Mouse (Mus musculus): ENCODE measurements around the gene Fam172a.

The Fam172a gene

GRCm38 (mm10) chr13:77976248-77976647, 274.4 kb downstream of the Fam172a start:
- DNase-seq (ENCODE audit: extremely low spot score): no peak

- DNase-seq (ENCODE audit: extremely low spot score): no peak
Measured at GRCm38 (mm10) chr13:77977121-77977520, 275.3 kb downstream of the Fam172a start.

DNA sequence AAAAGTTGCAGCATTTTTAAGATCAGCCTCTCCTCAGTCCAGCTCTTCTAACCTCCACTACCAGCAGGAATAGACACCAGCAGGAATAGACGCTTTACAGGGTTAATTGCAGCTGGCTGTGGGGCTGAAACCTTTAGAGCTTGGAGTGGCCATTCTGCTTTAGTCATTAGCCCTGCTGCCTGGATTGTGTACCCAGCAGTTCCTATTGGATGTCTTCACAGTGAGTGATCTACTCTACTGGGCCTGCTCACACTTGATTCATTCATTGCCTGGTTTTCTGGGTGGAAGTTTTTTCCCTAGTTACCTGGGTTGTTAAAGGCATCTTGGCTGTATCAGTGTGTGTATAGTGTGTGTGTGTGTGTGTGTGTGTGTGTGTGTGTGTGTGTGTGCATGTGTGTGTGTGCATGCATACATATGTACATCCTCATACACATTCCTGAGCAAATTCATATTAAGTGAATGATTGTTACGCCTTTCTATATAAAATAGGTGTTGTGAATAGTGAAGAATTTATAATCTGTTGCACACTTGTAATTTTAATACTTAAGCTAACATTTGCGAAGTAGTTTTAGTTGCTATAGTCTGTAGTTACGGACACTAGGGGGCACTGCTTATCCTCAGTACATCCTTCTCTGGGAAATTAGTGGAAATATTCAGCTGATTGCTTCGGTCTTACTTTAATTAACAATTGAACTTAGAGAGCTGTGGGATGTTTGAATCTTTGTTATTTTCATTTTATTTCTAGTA, 280.4 kb downstream of the Fam172a start:
- peak; percentile 40 for DNase-seq (ENCODE audit: extremely low spot score)

GRCm38 (mm10) chr13:77982852-77983202, 281.0 kb downstream of the Fam172a start:
- no peak for DNase-seq (ENCODE audit: extremely low spot score)

DNA sequence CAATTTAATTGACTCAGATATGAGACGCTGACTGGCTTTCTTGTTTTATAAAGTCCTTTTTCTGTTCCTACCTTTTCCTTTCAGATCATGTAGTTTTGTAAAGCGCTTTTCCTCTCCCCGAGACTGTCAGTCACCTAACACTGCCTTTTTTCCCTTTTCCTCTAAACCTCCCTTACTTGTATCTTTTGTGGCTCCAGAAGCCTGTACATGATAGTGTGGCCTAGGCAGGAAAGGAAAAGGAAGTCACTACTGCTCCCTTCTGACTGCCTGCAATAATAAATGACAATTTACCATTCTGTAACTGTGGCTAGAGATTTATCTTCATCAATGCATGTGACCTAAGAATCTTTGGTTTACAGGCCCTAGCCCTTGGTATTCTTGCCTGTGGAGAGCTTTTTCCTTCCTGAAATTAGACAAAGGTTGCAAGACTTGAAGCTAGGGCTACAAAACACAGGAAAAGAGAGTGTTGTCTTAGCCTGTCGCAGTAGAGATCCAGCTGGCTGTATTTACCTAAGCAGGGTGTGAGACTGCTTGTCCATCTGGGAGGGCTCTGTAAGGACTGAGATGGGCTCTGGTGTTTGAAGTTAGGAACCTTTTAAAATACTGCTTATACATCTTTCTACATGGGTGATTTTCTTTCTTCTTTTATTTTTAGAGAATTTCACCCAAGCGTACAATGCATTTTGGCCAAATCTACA, 289.5 kb downstream of the Fam172a start:
- DNase-seq (ENCODE audit: extremely low spot score): peak; percentile 17

DNA sequence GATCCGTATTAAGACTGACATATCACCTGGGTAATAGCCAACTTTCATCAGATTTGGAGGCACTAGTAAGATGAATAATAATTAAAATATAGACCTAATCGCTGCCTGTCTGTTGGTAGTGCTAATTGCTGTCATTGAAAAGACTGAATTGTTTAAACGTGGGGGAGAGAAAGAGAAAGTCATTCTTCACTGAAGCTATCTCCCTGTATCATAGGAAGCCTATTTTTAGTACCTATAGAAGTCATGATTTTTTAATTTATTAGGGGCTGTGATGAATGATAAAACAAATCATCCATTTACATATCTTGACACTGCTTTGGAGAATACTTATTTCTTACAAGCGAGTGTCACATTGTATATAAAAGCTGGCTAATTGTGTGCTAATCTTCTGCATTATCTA, 302.8 kb downstream of the Fam172a start:
- DNase-seq (ENCODE audit: extremely low spot score): no peak

GRCm38 (mm10) chr13:78005344-78005743, 303.5 kb downstream of the Fam172a start:
- DNase-seq (ENCODE audit: extremely low spot score): peak; percentile 14

- no peak for DNase-seq (ENCODE audit: extremely low spot score)
Measured at GRCm38 (mm10) chr13:78010176-78010575, 308.3 kb downstream of the Fam172a start.

GRCm38 (mm10) chr13:78024683-78025294, 323.0 kb downstream of the Fam172a start, which contains the start of gene Pou5f2:
Pou5f2 (plus strand) TSS chr13:78024902.
- peak; percentile 34 for DNase-seq (ENCODE audit: extremely low spot score)

GRCm38 (mm10) chr13:78032821-78033220, 331.0 kb downstream of the Fam172a start:
- no peak for DNase-seq (ENCODE audit: extremely low spot score)

DNA sequence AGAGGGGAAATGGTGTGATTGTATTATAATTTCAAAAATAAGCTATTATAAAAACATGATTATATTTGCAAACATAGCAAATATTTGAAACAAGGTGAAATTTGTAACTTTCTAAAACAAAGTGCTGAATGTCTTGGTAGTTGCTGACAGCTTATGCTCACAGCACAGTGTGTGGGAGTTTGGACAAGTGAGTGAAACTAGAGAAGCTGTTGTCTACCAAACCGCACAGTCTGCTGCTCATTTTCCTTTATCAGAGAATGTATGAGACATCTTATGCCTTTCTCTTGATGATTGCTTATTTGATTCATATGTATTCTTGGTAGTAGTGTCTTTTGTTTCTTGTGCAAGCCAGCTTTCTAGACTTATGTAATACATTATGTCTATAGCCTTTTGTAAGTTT, 335.4 kb downstream of the Fam172a start:
- no peak for DNase-seq (ENCODE audit: extremely low spot score)

GRCm38 (mm10) chr13:78043203-78043602, 341.4 kb downstream of the Fam172a start:
- DNase-seq (ENCODE audit: extremely low spot score): no peak

DNA sequence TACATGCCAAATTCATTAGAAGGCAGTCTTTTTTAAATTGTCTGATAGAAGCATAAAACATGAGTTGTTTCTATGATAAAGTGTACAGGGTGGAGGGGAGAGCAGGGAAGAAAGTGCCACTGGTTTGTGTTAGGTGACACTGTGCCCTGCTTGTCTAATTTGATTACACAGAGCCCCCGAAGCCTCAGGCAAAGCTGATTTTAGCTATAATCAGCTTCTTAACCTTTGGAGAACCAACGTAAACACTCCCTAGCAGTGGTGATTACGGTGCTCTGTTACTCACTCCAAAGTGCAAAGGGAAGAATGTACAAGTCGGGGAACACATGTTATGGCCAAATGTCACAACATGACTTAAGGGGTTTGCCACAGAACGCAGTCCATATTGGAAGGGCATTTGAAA, 343.3 kb downstream of the Fam172a start:
- no peak for DNase-seq (ENCODE audit: extremely low spot score)

DNA sequence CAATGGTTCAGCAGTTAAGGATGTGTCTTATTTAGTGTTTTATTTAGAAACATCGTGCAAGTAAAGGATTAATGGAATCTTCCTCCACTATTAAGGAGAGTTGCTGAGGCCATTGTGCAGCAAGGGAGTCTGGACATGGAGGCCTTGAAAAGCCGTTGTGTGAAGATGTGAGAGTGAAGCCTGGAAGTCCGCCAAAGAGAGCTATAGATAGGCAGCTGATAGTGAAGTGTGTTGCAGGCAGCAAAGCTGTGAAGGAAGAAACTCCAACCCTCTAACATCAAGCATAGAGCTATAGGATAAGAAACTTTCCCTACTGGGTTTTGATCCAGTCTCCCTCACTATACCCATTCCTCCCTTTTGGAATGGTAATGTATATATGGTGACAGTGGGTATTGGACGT, 385.9 kb downstream of the Fam172a start:
- DNase-seq (ENCODE audit: extremely low spot score): no peak

GRCm38 (mm10) chr13:78090701-78091100, 388.9 kb downstream of the Fam172a start:
- DNase-seq (ENCODE audit: extremely low spot score): no peak

DNA sequence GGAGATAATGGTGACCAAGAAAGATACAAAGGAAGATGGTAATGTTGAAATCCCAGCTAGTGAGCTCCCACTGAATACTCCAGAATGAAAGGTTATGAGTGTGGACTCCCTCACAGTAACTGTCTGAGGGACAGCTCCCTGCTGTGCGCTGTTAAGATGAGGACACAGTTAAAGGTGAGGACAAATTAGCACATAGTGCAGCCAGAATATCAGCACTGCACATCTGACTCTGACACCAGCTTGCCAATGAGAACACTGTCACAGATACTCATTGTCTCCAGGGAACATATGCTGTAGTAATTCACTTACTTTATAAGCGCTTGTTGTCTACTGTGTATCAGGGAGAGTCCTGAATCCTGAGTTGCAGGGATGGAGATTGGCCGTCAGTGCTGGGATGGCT, 390.1 kb downstream of the Fam172a start:
- no peak for DNase-seq (ENCODE audit: extremely low spot score)

GRCm38 (mm10) chr13:78094352-78094751, 392.5 kb downstream of the Fam172a start:
- DNase-seq (ENCODE audit: extremely low spot score): no peak

DNA sequence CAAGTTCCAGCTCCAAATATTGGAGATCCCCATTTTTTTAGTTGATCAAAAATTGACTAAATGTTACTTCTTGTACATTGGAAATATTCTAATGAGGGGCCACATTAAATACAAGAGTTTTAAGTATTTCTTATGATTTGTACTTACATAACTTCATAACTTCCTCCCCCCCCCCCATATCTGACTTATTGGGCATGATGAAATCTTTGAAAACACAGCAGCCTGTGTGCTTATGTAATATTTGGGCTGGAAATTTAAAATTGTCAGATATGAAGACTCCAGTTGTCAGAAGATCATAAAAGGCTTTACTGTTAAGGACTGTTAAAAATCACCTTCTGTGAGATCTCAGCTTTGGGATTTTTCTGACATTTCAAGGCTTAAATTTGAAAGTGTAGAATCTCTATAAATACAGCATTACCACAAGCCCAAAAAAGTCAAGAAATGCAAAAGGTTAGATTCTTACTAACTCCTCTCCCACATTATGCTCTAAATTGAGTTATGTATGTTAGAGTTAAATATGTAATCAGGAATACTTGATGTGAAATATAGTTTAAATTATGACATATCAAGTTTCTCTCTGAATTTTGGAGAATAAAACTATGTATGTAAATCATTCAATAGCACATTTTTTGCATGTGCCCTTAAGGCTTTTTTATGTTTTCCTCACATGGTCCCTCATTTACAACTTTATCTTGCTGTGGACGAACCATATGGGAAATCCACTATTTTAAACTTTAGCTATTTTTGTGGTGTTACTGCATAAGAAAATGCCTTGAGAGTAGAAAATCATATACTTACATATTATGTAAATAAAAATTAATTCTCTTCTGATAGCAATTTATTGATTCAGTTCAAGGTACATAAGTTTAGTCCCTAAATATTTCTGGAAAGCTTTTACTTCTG, 393.5 kb downstream of the Fam172a start:
- no peak for DNase-seq (ENCODE audit: extremely low spot score)

DNA sequence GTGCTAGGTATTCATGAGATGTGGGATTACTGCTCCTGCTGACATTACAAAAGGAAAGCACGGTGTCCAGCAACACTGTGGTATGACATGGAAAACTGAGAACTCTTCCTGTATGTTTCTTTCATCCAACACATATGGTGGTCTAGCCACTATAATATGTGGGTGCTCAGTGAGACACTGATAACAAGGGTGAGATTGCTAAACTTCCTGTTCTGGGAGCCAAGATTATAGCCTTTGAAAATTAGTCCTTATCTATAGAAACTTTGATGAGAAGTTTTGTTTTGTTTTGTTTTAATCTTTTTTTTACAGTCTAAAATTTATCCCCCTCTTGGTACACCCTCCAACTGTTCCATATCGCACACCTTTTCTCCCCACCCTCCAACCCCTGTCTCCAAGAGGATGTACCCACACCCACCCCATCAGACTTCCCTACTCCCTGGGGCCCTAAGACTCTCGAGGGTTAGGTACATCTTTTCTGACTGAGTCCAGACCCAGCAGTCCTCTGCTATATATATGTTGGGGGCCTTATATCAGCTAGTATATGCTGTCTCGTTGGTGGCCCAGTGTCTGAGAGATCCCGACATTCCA, 397.1 kb downstream of the Fam172a start:
- DNase-seq (ENCODE audit: extremely low spot score): no peak

- no peak for DNase-seq (ENCODE audit: extremely low spot score)
Measured at GRCm38 (mm10) chr13:78099746-78100530, 398.1 kb downstream of the Fam172a start.

DNA sequence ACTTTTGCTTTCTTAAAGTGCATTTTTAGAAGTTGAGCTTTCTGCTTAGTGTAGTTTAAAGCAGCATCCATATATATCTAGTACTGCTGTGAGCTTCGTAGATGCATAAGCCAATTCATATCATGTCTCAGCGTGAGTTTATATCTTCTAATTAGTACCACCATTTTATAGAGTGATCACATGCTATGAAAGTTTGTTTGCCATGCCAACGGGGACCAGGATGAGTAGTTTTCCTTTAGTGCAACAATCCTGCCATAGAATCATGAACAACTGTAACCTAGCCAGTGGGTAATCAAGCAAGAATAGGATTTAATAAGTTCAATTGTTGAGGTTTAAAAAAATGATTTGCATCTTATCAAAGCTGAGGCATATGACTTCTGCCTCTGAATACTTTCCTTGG, 398.8 kb downstream of the Fam172a start:
- no peak for DNase-seq (ENCODE audit: extremely low spot score)

Data from embryo, embryonic 9.5 days (tissue).